Mouse (Mus musculus) layer of hippocampus, adult 9-11 months (tissue): Measurements from ENCODE around the gene Nfib.

Source experiments
- DNase-seq: peaks from one replicate; pipeline ENCODE4 v3.0.0; 2022

Gene Nfib

DNA sequence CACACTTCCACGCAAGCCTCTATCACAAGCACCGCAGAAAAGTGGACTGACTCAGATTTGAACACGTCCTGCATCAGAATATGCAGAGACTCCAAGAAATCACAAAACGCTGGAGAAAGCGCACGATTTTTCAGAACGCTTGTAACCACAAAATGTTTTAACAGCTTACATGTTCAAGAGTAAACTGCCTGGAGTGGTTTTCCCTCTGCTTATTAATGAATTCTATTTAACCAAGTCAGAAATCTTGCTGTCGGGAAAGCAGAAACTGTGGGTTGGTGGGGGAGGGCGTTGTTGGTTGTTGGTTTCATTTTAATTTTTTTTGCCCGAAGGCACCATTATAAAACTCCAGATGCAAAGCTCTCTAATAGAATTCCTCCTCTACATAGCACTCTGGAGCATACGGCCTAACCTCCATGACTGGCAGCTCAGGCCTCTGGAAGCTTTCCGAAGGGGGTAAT lies 82.4 kb downstream of the Nfib start:
- no peak for DNase-seq

- peak; percentile 83 for DNase-seq
These were observed 83.2 kb downstream of the Nfib start for GRCm38 (mm10) chr4:82622321-82622836.

DNA sequence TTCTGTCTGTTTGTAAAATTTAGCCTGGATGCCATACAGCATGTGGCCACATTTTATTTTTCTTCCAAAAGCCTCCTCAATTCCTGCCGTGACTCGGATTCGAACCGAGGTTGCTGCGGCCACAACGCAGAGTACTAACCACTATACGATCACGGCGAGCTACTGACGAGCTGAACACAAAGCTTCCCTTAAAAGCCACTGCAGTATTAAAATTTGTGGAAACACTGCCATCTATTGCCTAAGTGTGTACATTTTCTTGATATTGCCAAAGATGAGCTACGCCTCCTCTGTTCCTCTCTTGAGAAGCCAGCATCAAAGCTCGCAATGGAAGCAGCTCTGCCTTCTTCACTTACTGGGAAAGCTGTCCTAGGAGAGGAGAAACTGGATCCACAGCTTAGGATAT lies 86.0 kb downstream of the Nfib start:
- peak; percentile 59 for DNase-seq

DNA sequence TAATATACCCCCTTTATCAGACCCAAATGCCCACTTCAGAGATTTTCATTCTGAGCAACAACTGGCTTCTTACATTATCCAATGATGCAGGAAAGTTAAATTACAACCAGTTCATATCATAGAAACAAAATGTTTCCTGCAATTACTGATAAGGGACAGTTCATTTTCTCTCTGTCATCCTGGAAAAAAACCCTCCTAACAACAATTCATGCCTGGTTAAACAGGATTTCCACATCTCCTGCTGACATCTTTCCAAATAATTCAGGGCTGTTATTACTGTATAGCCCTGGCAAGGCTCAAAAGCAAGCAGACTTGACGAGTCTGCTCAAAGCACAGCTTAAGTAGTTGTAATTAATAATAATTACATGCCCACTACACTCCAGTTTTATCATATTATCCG lies 86.5 kb downstream of the Nfib start:
- no peak for DNase-seq

DNA sequence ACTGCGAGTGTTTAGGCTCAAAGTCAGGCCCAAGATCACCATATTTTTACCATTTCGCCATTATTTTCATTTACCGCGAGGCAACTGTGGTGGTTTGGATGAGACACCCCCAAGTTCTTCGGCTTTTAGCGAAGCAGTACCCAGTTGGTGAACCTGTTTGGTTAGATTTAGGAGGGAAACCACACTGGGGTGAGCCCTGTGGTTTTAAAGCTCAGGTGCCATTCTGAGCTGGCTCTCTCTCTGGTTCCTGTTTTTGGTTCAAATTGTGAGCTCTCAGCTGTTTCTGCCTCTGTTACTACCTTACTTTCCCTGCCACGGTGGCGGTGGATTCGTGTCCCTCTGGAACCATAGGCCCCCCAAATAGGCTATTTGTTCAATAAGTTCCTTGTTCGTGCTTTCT lies 88.3 kb downstream of the Nfib start:
- no peak for DNase-seq

DNA sequence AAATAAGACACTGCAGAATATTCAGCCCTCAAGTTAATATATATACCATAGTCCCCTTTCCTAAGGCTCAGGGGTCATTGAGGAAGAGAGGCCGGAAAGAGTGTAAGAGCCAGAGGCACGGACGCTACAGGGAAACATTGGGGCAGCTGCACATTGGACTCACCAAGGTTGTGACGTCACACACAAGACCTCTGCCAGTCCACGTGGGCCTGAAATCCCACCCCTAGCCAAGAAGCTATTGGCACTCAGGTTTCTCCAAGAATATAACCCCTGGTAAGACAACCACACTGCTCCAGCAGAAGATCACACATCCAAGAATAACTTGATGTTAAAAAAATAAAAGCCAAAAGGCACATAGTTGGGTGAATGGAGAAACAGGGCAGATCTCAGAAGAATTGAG lies 89.8 kb downstream of the Nfib start:
- DNase-seq = no peak

GRCm38 (mm10) chr4:82614466-82614805 lies 91.1 kb downstream of the Nfib start:
- DNase-seq = no peak

GRCm38 (mm10) chr4:82613606-82614465 lies 91.7 kb downstream of the Nfib start:
- peak; percentile 61 for DNase-seq

DNA sequence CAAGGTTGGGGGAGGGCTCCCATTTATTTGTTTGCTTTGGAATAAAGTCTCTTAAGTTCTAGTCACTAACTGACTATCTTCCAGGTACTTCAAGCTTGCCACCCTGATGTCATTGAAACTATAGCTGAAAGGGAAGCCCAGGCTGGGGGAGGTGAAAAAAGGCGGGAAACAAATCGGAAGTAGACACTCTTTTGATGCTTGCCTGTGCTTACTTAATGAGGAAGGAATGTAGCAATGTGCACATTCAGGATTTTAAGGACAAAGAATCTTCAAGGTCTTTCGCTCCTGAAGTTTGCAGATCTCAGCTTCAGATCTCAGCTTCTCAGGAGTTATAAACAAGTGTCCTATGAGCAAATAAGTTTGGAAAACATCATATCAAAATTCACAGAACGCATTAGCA lies 95.9 kb downstream of the Nfib start:
- DNase-seq = no peak

- no peak for DNase-seq
These were observed 96.6 kb downstream of the Nfib start for GRCm38 (mm10) chr4:82608768-82609610.

GRCm38 (mm10) chr4:82607266-82607665 lies 98.3 kb downstream of the Nfib start:
- DNase-seq = no peak

DNA sequence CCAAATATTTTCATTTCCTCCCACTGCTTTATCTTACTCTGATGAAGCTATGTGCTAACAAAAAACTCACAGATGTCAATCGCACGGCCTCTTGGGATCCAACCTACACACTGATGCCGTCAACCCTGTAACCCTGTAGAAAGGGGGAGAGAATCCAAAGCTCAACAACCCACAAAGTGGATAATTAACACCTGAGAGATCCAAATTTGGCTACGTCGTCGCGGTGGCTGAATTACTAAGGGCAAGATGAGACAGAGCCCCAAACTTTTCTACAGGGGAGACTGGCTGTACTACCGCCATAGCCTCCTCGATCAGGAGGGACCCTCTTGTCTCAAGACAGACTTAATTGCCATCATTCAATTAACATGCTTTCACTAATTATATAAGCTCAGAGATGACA lies 99.2 kb downstream of the Nfib start:
- no peak for DNase-seq

DNA sequence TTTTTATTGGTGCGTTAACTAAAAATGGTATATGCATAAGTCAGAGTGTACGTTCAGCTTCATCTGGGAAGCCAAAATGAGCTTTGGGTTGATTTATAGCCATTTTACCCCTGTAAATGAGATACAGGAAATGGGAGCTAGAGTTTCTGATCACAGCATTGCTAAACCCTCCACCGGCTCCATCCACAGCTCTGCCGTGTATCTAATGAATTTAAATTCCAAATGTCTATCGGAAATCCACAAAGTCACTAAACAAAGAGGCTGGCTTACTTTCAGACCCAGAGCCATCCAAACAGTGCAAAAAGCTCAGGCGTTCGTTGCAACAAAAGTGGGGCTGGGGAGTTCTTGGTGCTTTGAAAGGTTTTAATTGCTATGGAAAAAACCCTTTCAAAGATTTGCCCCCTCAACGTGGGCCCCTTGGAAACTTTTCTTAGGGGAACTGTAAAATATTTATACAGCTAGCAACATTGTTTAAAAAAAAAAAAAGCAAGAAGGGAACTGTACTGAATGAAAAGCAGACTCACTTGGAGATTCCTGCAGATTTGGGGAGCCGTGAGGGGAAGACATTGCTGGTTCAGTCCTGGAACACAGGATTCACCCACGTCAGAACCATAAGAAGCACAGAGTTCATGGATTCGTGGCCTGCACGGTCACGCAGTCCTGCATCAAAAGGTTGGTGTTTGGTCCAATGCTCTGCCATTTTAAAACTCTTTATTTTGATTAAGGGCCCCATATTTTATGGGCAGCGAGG lies 100.3 kb downstream of the Nfib start:
- no peak for DNase-seq

DNA sequence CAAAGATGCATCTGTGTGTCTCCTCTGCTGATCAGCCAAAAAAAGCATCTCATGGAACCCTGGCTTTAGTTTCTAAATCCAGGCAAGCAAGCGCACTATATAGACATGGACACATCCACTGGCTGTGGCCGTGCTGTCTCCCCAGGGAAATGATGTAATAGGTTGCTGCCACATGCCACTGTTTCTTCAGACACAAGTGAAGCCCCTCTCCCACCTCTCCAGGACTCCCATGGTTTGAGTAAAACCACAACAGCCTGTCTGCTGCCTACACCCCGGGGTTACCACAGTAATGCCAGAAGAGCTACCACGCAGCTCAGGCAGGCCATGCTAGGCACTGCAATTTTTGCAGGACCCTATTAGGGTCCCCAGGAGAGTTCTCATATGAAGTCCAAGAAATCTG lies 101.0 kb downstream of the Nfib start:
- DNase-seq = no peak

DNA sequence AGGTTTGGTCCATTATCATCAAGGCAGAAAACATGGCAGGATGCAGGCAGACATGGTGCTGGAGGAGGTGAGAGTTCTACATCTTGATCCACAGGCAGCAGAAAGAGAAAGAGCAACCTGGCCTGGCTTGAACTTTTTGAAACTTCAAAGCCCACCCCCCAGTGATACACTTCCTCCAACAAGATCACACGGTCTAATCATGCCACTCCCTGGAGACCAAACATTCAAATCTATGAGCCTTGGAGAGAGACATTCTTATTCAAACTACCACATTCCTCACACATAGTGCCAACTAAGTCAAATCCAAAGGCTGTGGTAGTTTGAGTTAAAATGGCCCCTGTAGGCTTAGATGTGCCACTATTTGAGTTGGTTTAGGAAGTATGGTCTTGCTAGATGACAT lies 104.9 kb downstream of the Nfib start:
- no peak for DNase-seq

DNA sequence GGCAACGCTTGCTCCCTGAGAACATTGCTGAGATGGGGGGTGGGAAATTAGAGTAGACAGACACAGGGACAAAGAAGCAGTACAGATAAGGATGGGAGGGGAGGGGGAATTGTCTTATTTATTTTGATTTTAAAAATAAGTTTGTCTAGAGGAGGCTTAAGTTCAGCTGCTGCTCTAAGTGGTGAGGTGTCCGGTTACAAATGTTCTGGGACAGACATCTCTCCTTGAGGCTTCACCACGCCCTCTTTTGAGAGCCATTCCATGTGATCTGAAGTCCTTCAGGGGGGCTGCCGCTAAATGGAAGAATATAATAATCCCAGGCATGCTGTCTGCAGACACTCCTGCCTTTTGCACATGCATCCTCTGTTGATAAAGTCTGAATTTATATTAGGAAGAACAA lies 107.1 kb downstream of the Nfib start:
- no peak for DNase-seq

- no peak for DNase-seq
These were observed 111.6 kb downstream of the Nfib start for GRCm38 (mm10) chr4:82593681-82594666.

- DNase-seq = peak; percentile 39
These were observed 113.2 kb downstream of the Nfib start for GRCm38 (mm10) chr4:82592086-82593030.

DNA sequence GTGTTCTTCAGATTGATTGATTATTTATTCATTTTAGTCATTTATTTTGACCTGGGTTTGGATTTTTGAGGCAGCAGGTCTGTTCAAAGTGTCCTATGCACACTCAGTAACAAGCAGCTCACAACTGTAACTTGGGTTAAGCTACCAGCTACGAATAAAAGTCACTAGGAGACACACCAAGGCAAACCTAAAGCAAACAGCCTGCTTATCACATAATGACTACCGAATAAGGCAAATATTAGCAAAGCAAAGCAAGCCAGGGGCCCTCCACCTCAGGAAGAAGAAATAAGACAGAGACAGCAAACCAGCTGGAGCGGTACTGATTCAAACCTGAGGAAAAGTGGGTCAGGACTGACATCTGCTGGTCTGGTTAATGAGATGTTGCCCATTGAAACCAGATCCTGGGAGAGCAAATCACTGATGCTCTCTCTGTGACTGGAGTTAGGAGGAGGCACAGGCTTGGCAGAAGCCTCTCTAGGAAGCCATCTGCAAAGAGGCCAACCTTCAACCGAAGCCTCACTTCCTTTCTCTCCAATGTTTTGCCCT lies 116.1 kb downstream of the Nfib start:
- peak; percentile 66 for DNase-seq

DNA sequence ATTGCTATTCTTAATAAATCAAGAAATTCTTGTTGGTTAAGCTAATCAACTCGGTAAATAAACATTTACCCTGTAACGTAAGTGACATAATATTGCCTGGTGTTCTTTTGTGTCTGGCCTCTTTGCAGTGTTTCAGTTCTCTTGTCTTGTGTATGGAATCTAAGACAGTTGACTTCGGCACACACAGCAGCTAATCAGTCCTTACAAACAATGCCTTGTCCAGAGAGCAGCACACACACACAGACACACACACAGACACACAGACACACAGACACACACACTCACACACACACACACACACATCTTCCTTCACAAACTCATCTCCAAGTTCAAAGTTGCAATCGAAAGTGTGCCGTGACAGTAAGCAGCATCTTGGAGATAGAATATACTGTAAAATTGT lies 116.8 kb downstream of the Nfib start:
- DNase-seq = no peak
